In the genomic region with DNA sequence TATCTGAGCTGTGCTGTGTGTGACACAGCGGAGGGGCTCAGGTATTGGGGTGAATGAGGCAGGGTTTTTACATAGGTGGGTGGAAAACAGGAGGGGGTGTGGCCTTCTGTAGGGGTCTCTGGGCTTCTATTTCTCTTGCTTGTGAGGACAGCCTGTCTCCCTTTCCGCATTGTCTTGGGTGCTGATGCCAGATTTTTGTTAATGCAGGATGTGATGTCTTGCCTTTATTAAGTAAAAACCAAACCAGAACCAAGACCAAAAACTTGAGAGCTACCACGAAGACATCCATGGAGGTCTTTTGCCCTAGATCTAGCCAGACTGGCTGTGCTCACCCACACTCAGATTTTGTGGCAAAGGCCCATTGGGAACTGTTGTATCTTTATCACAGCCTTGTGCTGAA, we compare ENCODE assay signal across 8 mouse cellular contexts. TPM values are rescaled to one million over a fixed set of nuclear protein-coding genes. Genes with fewer than 3 reads are reported as not detected.
A peak's percentile ranks its signal among the peaks of the same experiment; 100 is the strongest.
DNase-seq lines count a peak whose midpoint lies in the region; ATAC-seq and TF ChIP-seq lines count a peak whose summit lies in the region.

No protein-coding gene starts in this region.

- H3K4me1 ChIP-seq in heart, embryonic 14.5 days (ENCODE audit: control insufficient read depth in 2 of 2, insufficient read depth in 2 of 2, low read length in 2 of 2): peaks cover 43 to 72% of the 10 kb centered on the region in 2 experiments
- peaks cover 12 to 55% of the 10 kb centered on the region in 2 experiments for H3K4me1 ChIP-seq in ES-E14 (ENCODE audit: control insufficient read depth in 2 of 2, insufficient read depth in 2 of 2, low read length in 2 of 2, poor library complexity in 1 of 2)
- peaks cover 61% of the 10 kb centered on the region for H3K4me1 ChIP-seq in forebrain, embryonic 16.5 days (replicated peaks; ENCODE audit: control insufficient read depth, insufficient read depth, low read length)
- H3K4me1 ChIP-seq in midbrain, embryonic 11.5 days (ENCODE audit: control insufficient read depth, insufficient read depth, low read length): peaks cover 75% of the 10 kb centered on the region

- no peak overlapping the region for H3K4me2 ChIP-seq in heart, embryonic 14.5 days (ENCODE audit: low read length)
- no peak overlapping the region for H3K4me2 ChIP-seq in forebrain, embryonic 16.5 days (ENCODE audit: low read length)
- peak overlapping the region; percentile 20; the same call in 1 of the 2 replicates for H3K4me2 ChIP-seq in midbrain, embryonic 11.5 days

- in situ Hi-C loops in ES-E14 (cut with MboI; ENCODE audit: low sequenced_read_pairs in 2 of 2, unreplicated experiment in 2 of 2): no loop called here

- no peaks in the 10 kb centered on the region for H3K27me3 ChIP-seq in heart, embryonic 14.5 days (ENCODE audit: control insufficient read depth, insufficient read depth, low read length)
- no peaks in the 10 kb centered on the region for H3K27me3 ChIP-seq in forebrain, embryonic 16.5 days (replicated peaks; ENCODE audit: control insufficient read depth, insufficient read depth, low read length)
- no peaks in the 10 kb centered on the region for H3K27me3 ChIP-seq in midbrain, embryonic 11.5 days (ENCODE audit: control insufficient read depth, insufficient read depth, low read length)

- H3K36me3 ChIP-seq in heart, embryonic 14.5 days (ENCODE audit: control insufficient read depth, insufficient read depth, low read length): peaks cover 21% of the 10 kb centered on the region
- H3K36me3 ChIP-seq in ES-E14 (ENCODE audit: control insufficient read depth, insufficient read depth, low read length, poor library complexity, severe bottlenecking): peaks cover 19% of the 10 kb centered on the region; the same call in 1 of the 2 replicates
- H3K36me3 ChIP-seq in forebrain, embryonic 16.5 days (ENCODE audit: control insufficient read depth, insufficient read depth): no peaks in the 10 kb centered on the region
- H3K36me3 ChIP-seq in midbrain, embryonic 11.5 days (ENCODE audit: control insufficient read depth, insufficient read depth, low read length): peaks cover 2% of the 10 kb centered on the region; the same call in 1 of the 2 replicates

- no peak overlapping the region for H3K4me3 ChIP-seq in heart, embryonic 14.5 days (ENCODE audit: control insufficient read depth in 1 of 2, insufficient read depth in 1 of 2, low read depth in 1 of 2, low read length in 2 of 2)
- H3K4me3 ChIP-seq in ES-E14 (ENCODE audit: insufficient read depth in 1 of 2, low read depth in 1 of 2, low read length in 2 of 2, poor library complexity in 1 of 2, severe bottlenecking in 1 of 2): no peak overlapping the region
- no peak overlapping the region for H3K4me3 ChIP-seq in forebrain, embryonic 16.5 days (replicated peaks; ENCODE audit: low read length)
- no peak overlapping the region for H3K4me3 ChIP-seq in midbrain, embryonic 11.5 days (ENCODE audit: low read depth, low read length)

- H3K27ac ChIP-seq in heart, embryonic 14.5 days (replicated peaks in 1 of 2; ENCODE audit: control insufficient read depth in 1 of 2, insufficient read depth in 1 of 2, low read depth in 2 of 2, low read length in 2 of 2): peak overlapping the region in 1 of 2 experiments; percentile 61; a peak in 1 of 4 replicates
- H3K27ac ChIP-seq in ES-E14 (ENCODE audit: insufficient read depth, low read depth, low read length, poor library complexity, severe bottlenecking): no peak overlapping the region
- peak overlapping the region; percentile 70 for H3K27ac ChIP-seq in forebrain, embryonic 16.5 days (ENCODE audit: low read length)
- H3K27ac ChIP-seq in midbrain, embryonic 11.5 days (ENCODE audit: low read depth, low read length): peak overlapping the region; percentile 99

- WGBS in heart, embryonic 14.5 days: 78% methylated on average over 3 of the region's 3 CpGs
- WGBS in forebrain, embryonic 16.5 days: 41% methylated on average over 3 of the region's 3 CpGs
- WGBS in midbrain, embryonic 11.5 days: 55% methylated on average over 3 of the region's 3 CpGs

- peak overlapping the region; percentile 60; the same call in 1 of the 2 replicates for H3K9ac ChIP-seq in heart, embryonic 14.5 days (ENCODE audit: low read length)
- H3K9ac ChIP-seq in ES-E14 (ENCODE audit: insufficient read depth, low read depth, low read length, poor library complexity, severe bottlenecking): peak overlapping the region; percentile 14; the same call in 1 of the 2 replicates
- peak overlapping the region; percentile 7; the same call in 1 of the 2 replicates for H3K9ac ChIP-seq in forebrain, embryonic 16.5 days (replicated peaks; ENCODE audit: low read depth, low read length)
- H3K9ac ChIP-seq in midbrain, embryonic 11.5 days (ENCODE audit: low read length): peak overlapping the region; percentile 85

- no peak for DNase-seq in heart, adult 8-10 months (ENCODE audit: low spot score)
- DNase-seq in ES-E14 (ENCODE audit: low read depth, low spot score) (no peak), MN1 (ENCODE audit: low spot score) (no peak)
- DNase-seq in midbrain, embryonic 11.5 days (ENCODE audit: low spot score, missing footprints): peak; percentile 92
- no peak for DNase-seq in testis, postnatal 14 days (ENCODE audit: low spot score)

- no peaks in the 10 kb centered on the region for H3K9me3 ChIP-seq in heart, embryonic 14.5 days (ENCODE audit: control insufficient read depth, low read length)
- no peaks in the 10 kb centered on the region for H3K9me3 ChIP-seq in ES-E14 (ENCODE audit: control insufficient read depth, insufficient read depth, low read depth, low read length)
- no peaks in the 10 kb centered on the region for H3K9me3 ChIP-seq in forebrain, embryonic 16.5 days (ENCODE audit: control insufficient read depth, low read length)
- H3K9me3 ChIP-seq in midbrain, embryonic 11.5 days (ENCODE audit: control insufficient read depth, low read length): no peaks in the 10 kb centered on the region

- no peak for ATAC-seq in heart, embryonic 14.5 days (ENCODE audit: insufficient number of reproducible peaks, insufficient read depth, low FRiP score, low read depth)
- ATAC-seq in forebrain, embryonic 16.5 days: no peak
- ATAC-seq in midbrain, embryonic 11.5 days (ENCODE audit: low FRiP score): no peak
- ATAC-seq in erythroblast, adult 5-6 weeks (replicated peaks; ENCODE audit: low FRiP score, poor library complexity, severe bottlenecking): no peak

TF ChIP-seq in ES-E14, 5 proteins besides CTCF, POLR2A, EP300 and RAD21:
- TF ChIP-seq HCFC1 (IDR thresholded peaks at IDR 0.05; ENCODE audit: borderline replicate concordance, insufficient read depth, low read length): no peak
- no peak for TF ChIP-seq ZC3H11A (IDR thresholded peaks at IDR 0.05; ENCODE audit: borderline replicate concordance, low read depth, low read length)
- TF ChIP-seq ZNF384 (IDR thresholded peaks at IDR 0.05; ENCODE audit: low read depth, low read length): no peak
- no peak for TF ChIP-seq CHD2 (IDR thresholded peaks at IDR 0.05; ENCODE audit: low read depth, low read length)
- no peak for TF ChIP-seq MAFK (IDR thresholded peaks at IDR 0.05; ENCODE audit: insufficient read depth, low read depth, low read length)
TF ChIP-seq in ES-E14: peak in this region for 0.

RNA-seq across cellular contexts. Expression of a gene that starts 25.5 kb away (rescaled TPM):
- polyA plus RNA-seq in heart, embryonic 14.5 days (2014; fragmentation: Nextera tagmentation; extraction: Ambion mirVana): 36.7 and 43.3 TPM in 2 replicates
- 10 to 100 TPM; 34.2 to 42.5 (median 36.2) TPM for total RNA-seq in heart, adult 8-10 months (2022)
- 42.3 and 42.6 TPM in 2 replicates for total RNA-seq in ES-E14 (2012; rRNA removed)
- 163 and 167 TPM in 2 replicates for polyA plus RNA-seq in forebrain, embryonic 16.5 days (2015; fragmentation: Nextera tagmentation; extraction: Ambion mirVana)
- polyA plus RNA-seq in midbrain, embryonic 11.5 days (2014; fragmentation: Nextera tagmentation; extraction: Ambion mirVana): 124 and 132 TPM in 2 replicates
- total RNA-seq in erythroblast, adult 5-6 weeks (2015; ENCODE audit: low replicate concordance): 55.9 and 73.4 TPM in 2 replicates
- 49.8 and 56.6 TPM in 2 replicates for total RNA-seq in erythroblast, adult 5-6 weeks (2017; ENCODE audit: low replicate concordance)

Comparison
In these comparisons a context has a peak if more than half of its experiments do, and no peak if none do; other contexts are left out.
1. H3K9ac ChIP-seq: peak in every context shown above with its lines; median percentile 85 in midbrain, embryonic 11.5 days; 60 in heart, embryonic 14.5 days; 14 in ES-E14; 7 in forebrain, embryonic 16.5 days.